ENCODE assay signal across 8 mouse cellular contexts in genomic region chr6:49269200-49269599, GRCm38 (mm10). TPM values are rescaled to one million over a fixed set of nuclear protein-coding genes. Genes with fewer than 3 reads are reported as not detected.
DNase-seq lines count a peak whose midpoint lies in the region; ATAC-seq and TF ChIP-seq lines count a peak whose summit lies in the region.

No protein-coding gene starts in this region.

- intact Hi-C loops in heart, postnatal 36 days (cut with DNase I) = loop anchor here (1.0 kb wide), 1 partner anchor 129 kb away; no protein-coding TSS in a partner anchor

- ATAC-seq in Patski = no peak
- 0 out of 2 replicates have a peak, but pooled peaks have one; percentile 47 for ATAC-seq in forebrain, embryonic 15.5 days (replicated peaks)

- POLR2A ChIA-PET in Patski (lab: Charles Lee) = no interaction called here

- CTCF ChIA-PET in Patski (lab: Charles Lee) = interaction anchor here (0.6 to 1.8 kb wide), 3 partner anchors 31 to 99 kb away, joined by 3 to 11 read pairs (median 4); partner anchors contain the start of genes Ccdc126 and Fam221a

- TF ChIP-seq CTCF in Patski (IDR thresholded peaks at IDR 0.05) = peak; percentile 91

- no peak overlapping the region for H3K4me2 ChIP-seq in forebrain, embryonic 15.5 days (replicated peaks)

- DNase-seq in Patski (ENCODE audit: low read depth, low spot score) = no peak
- DNase-seq in cerebellum, adult 11 months = peak; percentile 49
- peak; percentile 83 to 85 for DNase-seq in heart, postnatal 36 days
- peak; percentile 73 to 93 for DNase-seq in layer of hippocampus, postnatal 25 days (ENCODE audit: extremely low spot score in 1 of 2, low spot score in 1 of 2)
- peak; percentile 94 for DNase-seq in lung, postnatal 36 days
- peak; percentile 84 for DNase-seq in right cerebral cortex, postnatal 4 days
- DNase-seq in yolk sac, embryonic 10.5 days (ENCODE audit: low spot score) = no peak

- H3K4me1 ChIP-seq in forebrain, embryonic 15.5 days = no peaks in the 10 kb centered on the region

- in situ Hi-C loops in Patski (cut with MboI; ENCODE audit: low pct_unique_long_range_greater_than_20kb) = loop anchor here (5.0 kb wide), 2 partner anchors 53 to 123 kb away; no protein-coding TSS in a partner anchor

- no peaks in the 10 kb centered on the region for H3K27me3 ChIP-seq in Patski
- H3K27me3 ChIP-seq in forebrain, embryonic 15.5 days = no peaks in the 10 kb centered on the region

- H3K4me3 ChIP-seq in forebrain, embryonic 15.5 days = no peak overlapping the region

- H3K36me3 ChIP-seq in forebrain, embryonic 15.5 days = no peaks in the 10 kb centered on the region

- no peaks in the 10 kb centered on the region for H3K9me3 ChIP-seq in forebrain, embryonic 15.5 days

- 20% methylated on average over 5 of the region's 5 CpGs for WGBS in forebrain, embryonic 15.5 days

- H3K27ac ChIP-seq in forebrain, embryonic 15.5 days (replicated peaks) = no peak overlapping the region

- no peak overlapping the region for H3K9ac ChIP-seq in forebrain, embryonic 15.5 days (replicated peaks)

RNA-seq across cellular contexts. Expression of gene Tra2a, which starts 5.4 kb away (rescaled TPM):
- 104 TPM for polyA plus RNA-seq in Patski (2021)
- polyA plus RNA-seq in forebrain, embryonic 15.5 days (2015; fragmentation: Nextera tagmentation; extraction: Ambion mirVana) = 147 and 152 TPM in 2 replicates
- 10 to 100 TPM; 26.8 to 28.4 TPM for total RNA-seq in heart, postnatal 36 days (2021)
- total RNA-seq in layer of hippocampus, postnatal 25 days (2021) = 10 to 100 TPM; 73.6 to 78.1 TPM

RNA-seq across cellular contexts. Expression of gene Ccdc126, which starts 49.9 kb away (rescaled TPM):
- polyA plus RNA-seq in Patski (2021) = 19.1 TPM
- polyA plus RNA-seq in forebrain, embryonic 15.5 days (2015; fragmentation: Nextera tagmentation; extraction: Ambion mirVana) = 8.7 and 10.5 TPM in 2 replicates
- 1 to 10 TPM; 4.4 to 4.6 TPM for total RNA-seq in heart, postnatal 36 days (2021)
- 10 to 100 TPM in 1 of 2 experiments, 1 to 10 TPM in 1; 9.7 to 11.4 TPM for total RNA-seq in layer of hippocampus, postnatal 25 days (2021)

RNA-seq across cellular contexts. Expression of gene Igf2bp3, which starts 54.4 kb away (rescaled TPM):
- polyA plus RNA-seq in Patski (2021) = 2.4 TPM
- 36.5 and 39.8 TPM in 2 replicates for polyA plus RNA-seq in forebrain, embryonic 15.5 days (2015; fragmentation: Nextera tagmentation; extraction: Ambion mirVana)
- under 1 TPM; 0.19 to 0.22 TPM for total RNA-seq in heart, postnatal 36 days (2021)
- total RNA-seq in layer of hippocampus, postnatal 25 days (2021) = under 1 TPM in 1 of 2 experiments, not detected in 1; 0.27 TPM

Comparison
In these comparisons a context has a peak if more than half of its experiments do, and no peak if none do; other contexts are left out.
1. DNase-seq: peak in cerebellum, adult 11 months (single experiment), heart, postnatal 36 days (2 of 2), layer of hippocampus, postnatal 25 days (2 of 2), lung, postnatal 36 days (single experiment) and right cerebral cortex, postnatal 4 days (single experiment); none in Patski (single experiment) and yolk sac, embryonic 10.5 days (single experiment).